Comparison of ENCODE assay signal across 8 mouse cellular contexts in genomic region chr14:33319541-33320521, GRCm38 (mm10).
DNase-seq lines count a peak whose midpoint lies in the region; ATAC-seq and TF ChIP-seq lines count a peak whose summit lies in the region.

No protein-coding gene starts in this region.

- peak overlapping the region; percentile 68 for H3K9ac ChIP-seq in hindbrain, embryonic 16.5 days (ENCODE audit: low read depth, low read length)

- intact Hi-C loops in left cerebral cortex, adult 2 months (cut with DNase I), result loop anchor here (5.0 kb wide), 1 partner anchor 127 kb away; the partner anchor contains the start of gene Mapk8

- H3K4me3 ChIP-seq in hindbrain, embryonic 16.5 days (ENCODE audit: low read length), result peak overlapping the region; percentile 67
- H3K4me3 ChIP-seq in left cerebral cortex, adult 2 months, result peak overlapping the region; percentile 53

- H3K27me3 ChIP-seq in hindbrain, embryonic 16.5 days (replicated peaks; ENCODE audit: control insufficient read depth, insufficient read depth, low read length), result peaks cover 9% of the 10 kb centered on the region; the same call in 1 of the 2 replicates

- peak overlapping the region; percentile 29; the same call in 1 of the 2 replicates for H3K27ac ChIP-seq in hindbrain, embryonic 16.5 days (ENCODE audit: low read depth, low read length)
- no peak overlapping the region for H3K27ac ChIP-seq in left cerebral cortex, adult 2 months

- WGBS in hindbrain, embryonic 16.5 days, result under 1% methylated on average over 95 of the region's 106 CpGs

- DNase-seq in T-cell, adult 2 months (ENCODE audit: low spot score), result peak; percentile 10
- peak; percentile 56 to 77 for DNase-seq in cerebellum, postnatal 25 days
- peak; percentile 50 to 51 for DNase-seq in gastrocnemius, adult 8-10 months (ENCODE audit: low spot score in 2 of 2)
- peak; percentile 50 to 60 for DNase-seq in left cerebral cortex, adult 2 months (ENCODE audit: extremely low spot score in 1 of 2, low spot score in 2 of 2)
- peak; percentile 53 to 68 for DNase-seq in right cerebral cortex, adult 2 months (ENCODE audit: low spot score in 2 of 2)
- DNase-seq in urinary bladder, postnatal 10 days (ENCODE audit: low spot score), result peak; percentile 42

- H3K36me3 ChIP-seq in hindbrain, embryonic 16.5 days (ENCODE audit: control insufficient read depth, insufficient read depth, low read length), result no peaks in the 10 kb centered on the region

- H3K4me1 ChIP-seq in hindbrain, embryonic 16.5 days (ENCODE audit: control insufficient read depth, insufficient read depth, low read depth, low read length), result peaks cover 13% of the 10 kb centered on the region

- no peaks in the 10 kb centered on the region for H3K9me3 ChIP-seq in hindbrain, embryonic 16.5 days (ENCODE audit: control insufficient read depth, low read length)

- peak; percentile 62 for ATAC-seq in hindbrain, embryonic 16.5 days
- ATAC-seq in megakaryocyte, adult 5-6 weeks (ENCODE audit: poor library complexity, severe bottlenecking), result peak; percentile 61

- TF ChIP-seq CTCF in left cerebral cortex, adult 2 months (IDR thresholded peaks at IDR 0.05), result peak; percentile 92

- peak overlapping the region; percentile 99 for H3K4me2 ChIP-seq in hindbrain, embryonic 16.5 days (ENCODE audit: low read length)

Comparison
In these comparisons a context has a peak if more than half of its experiments do, and no peak if none do; other contexts are left out.
1. DNase-seq: peak in every context shown above with its lines; median percentile 66 in cerebellum, postnatal 25 days; 60 in right cerebral cortex, adult 2 months; 55 in left cerebral cortex, adult 2 months; 50 in gastrocnemius, adult 8-10 months; 42 in urinary bladder, postnatal 10 days; 10 in T-cell, adult 2 months.